Mouse (Mus musculus) brain, adult 2 months (tissue): ENCODE results near the gene Apba3.
A peak's percentile ranks its signal among the peaks of the same experiment; 100 is the strongest.

Experiments
- DNase-seq: peaks from one replicate; pipeline ENCODE4 v3.0.0; 2011; ENCODE audit warnings: low read depth, low spot score

Gene Apba3

GRCm38 (mm10) chr10:81290698-81291460, 24.1 kb downstream of the Apba3 start:
- no peak for DNase-seq

- no peak for DNase-seq
Observed at GRCm38 (mm10) chr10:81291511-81292104, 24.8 kb downstream of the Apba3 start, which contains the start of gene Tjp3. TSS of gene Tjp3 (minus strand) at chr10:81291581.

- peak; percentile 100 for DNase-seq
Observed at GRCm38 (mm10) chr10:81292554-81293333, 26.0 kb downstream of the Apba3 start, which contains the start of gene Pip5k1c. TSS of gene Pip5k1c (plus strand) at chr10:81292963.

DNA sequence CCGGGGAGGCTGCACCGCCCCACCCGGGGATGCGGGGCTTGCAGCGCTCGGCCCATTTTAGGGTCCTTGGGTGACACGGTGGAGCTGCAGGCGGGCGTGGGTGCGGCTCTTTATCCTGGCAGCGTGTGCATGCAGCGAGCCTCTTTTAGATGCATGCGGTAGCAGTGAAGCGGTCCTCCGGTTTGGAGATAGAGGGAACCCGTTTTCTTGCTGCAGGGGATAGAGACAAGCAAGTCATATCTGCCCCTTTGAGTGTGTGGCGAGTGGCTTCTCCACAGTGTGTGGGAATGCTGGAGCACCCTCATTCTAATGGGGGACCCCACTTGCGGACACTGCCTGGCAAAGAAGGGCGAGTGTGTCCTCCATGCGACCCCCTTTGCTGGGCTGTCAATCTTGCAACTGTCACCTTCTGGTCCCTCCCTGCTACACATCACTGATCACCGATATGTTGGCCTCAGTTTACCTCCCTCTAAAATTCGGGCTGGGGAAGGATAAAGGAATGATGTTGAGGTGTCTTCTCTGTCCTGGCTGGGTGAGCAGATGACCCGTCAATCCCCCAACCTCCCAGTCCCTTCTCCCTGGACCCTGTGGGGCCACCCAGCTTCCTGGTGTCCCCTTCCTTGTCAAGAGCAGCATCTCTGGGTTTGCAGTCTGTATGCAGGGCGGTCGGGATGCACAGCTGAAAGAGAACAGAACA, 26.7 kb downstream of the Apba3 start:
- no peak for DNase-seq

- DNase-seq = peak; percentile 93
Observed at GRCm38 (mm10) chr10:81294442-81294841, 27.7 kb downstream of the Apba3 start.

DNA sequence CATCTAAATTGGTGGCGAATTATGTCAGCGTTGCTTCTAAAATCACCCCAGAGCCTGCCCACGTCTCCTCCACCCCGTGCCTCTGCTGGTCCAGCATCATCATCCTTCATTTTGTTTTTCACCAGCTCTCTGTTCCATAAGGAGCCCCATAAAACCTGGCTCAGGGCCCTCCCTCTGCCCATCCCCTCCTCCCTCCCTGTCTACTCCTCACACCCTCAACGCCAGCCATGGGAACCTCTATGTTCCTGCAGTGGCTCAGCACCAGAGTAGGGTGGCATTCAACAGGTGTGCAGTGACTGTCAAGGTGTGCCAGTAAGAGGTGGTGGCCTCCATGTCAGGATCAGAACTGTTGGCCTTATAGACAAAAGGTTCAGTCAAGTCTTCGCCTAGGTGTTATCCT, 28.4 kb downstream of the Apba3 start:
- peak; percentile 75 for DNase-seq

DNA sequence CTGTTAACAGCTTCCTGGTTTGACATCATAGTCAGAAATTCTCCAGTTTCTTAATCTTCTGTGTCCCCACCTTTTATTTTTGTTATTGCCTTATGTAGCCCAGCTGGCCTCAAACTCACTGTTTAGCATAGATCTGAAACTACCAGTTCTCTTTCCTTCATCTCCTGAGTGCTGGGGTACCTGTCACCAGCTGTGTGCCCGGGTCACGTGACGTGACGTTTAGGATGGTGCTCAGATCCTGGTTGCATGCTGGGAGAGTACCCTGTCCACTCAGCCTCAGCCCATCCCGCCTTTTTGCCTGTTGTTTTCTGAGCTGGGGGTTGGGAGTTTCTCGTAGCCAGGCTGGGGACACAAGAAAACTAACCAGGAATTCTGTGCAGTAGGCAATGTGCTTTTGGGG, 30.5 kb downstream of the Apba3 start:
- no peak for DNase-seq

DNA sequence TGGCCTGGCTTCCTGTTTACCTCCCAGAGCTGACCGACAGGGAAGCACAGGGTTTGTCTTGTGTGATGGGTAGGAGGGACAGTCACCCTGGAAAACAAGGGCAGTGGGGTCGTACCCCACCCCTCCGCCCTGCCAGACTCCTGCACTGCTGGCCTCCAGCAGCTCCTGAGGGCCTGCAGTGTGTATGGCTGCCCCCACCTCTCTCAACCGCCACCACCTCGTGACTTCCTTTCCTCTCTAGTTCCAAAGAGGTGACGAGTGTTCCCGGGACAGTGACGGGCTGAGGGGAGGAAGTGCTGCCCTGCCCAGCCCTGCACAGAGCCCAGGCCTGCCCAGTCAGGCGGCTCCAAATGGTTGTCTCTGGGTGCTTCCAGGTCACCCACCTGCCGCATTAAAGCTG, 31.1 kb downstream of the Apba3 start:
- DNase-seq = no peak

DNA sequence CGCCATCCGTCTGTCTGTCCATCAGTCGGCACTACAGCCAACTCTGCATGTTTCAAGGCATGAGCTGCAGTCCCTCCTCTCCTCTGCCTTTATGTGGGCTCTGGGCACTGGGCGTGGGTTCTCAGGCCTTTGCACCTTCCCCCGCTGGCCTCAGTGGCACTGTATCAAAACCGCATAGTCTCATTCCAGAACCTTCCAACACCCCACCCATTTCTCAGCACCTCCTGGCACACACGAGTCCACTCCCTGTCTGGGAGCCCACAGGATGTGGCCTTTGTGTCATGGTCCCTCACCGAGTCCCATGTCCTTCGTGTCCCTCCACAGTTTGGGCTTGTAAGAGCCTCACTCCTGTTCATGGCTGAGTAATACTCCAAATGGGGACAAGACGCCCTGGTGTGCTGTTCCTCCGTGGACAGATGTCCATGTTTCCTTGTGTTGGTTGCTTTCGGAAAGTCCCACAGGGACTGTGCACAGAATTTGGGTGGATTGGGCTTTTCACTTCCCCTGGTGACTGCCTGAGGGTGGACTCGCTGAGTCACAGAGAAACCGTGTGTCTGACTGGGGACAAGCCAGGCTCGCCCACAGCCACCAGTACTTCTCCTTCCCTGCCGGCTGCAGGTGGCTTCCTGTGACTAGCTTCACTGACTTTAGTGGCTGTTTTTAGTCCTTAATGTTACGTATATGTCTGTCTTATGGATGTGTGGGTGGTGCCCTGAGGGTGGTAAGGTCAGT, 31.8 kb downstream of the Apba3 start:
- peak; percentile 90 for DNase-seq

DNA sequence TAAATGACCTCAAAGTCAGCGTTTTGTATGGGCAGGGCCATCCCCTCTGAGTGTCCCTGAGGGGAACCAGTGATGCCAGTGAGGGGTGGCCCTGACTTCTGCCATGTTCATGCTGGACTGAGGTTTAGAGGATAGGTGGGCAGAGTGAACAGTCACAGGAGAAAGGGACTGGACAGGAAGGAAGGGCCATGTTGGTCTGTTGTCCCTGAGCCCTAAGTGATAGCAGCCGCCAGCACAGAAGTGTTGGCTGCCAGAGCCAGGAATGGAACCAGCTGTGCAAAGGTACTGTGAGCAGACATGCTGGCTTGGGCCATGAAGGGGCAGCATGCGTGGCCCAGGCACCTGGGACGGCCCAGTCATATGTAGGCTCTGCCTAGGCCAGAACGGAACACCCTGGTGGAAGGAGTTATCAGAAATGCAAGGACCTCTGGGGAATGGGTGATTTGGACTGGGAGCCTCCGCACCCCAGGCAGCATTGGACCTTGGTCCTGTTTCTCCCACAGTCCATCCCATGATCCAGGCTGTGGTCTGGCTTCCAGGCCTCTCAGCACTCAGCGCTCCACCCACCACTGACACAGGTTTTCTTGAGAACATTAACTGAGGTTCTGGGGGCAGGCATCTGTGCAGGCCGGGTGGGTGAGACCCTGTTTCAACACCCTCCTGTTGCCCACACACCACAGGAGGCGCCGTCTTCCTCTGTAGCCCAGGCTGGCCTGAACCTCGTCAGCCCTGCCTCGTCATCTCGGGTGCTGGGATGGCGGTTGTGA, 33.0 kb downstream of the Apba3 start:
- DNase-seq = no peak

GRCm38 (mm10) chr10:81300352-81300907, 33.7 kb downstream of the Apba3 start:
- DNase-seq = no peak

DNA sequence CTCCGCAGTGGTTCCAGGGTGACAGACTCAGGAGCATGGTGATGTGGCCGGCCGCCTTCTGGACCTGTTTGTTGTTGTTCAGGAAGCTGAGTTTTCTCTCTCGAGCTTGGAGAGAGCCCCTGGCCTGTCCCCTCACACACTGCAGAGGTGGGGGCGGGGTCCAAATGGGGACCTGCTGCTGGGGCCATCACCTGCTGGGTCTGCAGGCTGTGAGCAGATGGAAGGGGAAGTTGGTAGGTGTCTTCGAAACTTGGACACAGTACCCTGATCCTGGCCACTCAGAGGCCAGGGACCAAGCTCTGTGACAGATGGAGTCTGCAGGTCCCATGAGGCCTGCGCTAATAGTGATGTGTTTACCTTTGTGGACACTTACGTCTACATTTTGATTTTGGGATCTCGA, 34.6 kb downstream of the Apba3 start:
- peak; percentile 87 for DNase-seq

- DNase-seq = no peak
Observed at GRCm38 (mm10) chr10:81302288-81302687, 35.5 kb downstream of the Apba3 start.

DNA sequence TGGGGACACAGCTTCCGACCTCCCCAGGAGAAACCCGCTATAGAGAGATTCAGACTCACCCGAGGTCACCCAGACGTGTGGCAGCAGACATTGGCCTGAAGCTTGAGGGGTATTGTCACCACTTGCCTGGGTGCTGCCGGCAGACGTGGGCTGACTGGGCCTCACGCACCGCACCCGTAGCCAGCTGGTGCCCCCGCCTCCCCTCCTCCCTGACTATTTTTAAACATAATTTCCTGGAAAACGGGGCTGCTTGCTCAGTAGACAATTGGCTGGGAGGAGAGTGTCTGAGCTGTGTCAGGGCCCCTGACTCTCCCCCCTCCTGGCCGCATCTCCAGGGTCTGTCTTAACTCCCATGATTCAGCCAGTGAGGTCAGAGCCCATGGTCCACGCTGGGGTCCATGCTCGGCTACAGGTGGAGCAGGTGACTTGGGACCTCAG, 36.0 kb downstream of the Apba3 start:
- DNase-seq = peak; percentile 88

DNA sequence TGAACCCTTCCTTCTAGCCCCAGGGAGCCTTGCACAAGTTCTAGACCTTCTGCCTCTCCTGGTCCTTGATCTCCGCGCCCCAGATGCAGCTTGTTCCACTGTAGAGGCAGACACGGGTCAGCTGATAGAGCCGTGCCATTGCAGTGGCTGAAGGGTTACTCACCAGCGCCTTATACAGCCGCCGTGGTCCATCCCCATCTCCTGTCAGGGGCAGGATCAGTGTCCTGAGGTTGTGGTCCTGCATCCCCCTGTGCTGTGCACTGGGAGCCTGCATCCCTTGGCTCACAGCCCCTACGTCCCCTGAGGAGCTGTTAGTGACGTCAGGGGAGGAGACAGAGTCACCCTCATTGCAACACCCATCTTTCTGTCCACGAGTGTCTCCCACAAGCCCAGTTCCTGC, 36.5 kb downstream of the Apba3 start:
- DNase-seq = no peak

- DNase-seq = no peak
Observed at GRCm38 (mm10) chr10:81303761-81304160, 37.0 kb downstream of the Apba3 start.

DNA sequence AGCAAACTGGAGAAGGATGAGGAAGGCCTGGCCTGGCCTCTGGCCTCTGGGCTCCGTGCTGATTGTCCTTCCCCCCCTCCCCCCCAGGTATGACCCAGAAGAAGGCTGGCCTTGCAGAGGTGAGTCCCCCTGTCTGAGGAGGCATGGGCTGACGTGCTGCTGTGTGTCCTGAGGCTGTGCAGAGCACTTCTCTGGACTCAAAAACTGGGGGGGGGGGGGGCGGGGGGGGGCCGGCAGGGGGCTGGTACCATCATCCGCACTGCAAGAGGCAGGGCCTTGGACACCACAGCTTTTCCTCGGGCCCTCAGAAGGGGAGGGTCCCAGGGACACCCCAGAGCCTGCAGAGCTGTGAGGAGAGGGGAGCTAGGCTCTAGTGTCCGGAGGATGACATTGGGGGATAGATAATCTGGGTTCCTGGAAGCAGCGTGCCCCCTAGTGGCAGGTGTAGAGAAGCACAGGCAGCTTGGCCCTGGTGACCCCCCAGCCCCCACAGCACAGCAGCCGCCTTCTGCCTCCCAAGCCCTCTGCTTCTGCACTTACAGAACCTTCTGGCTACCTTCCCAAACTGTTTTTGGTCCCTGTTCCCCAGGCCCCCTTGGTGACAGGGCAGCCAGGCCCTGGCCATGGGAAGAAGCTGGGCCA, 38.0 kb downstream of the Apba3 start:
- DNase-seq = peak; percentile 80

GRCm38 (mm10) chr10:81305663-81306062, 38.9 kb downstream of the Apba3 start:
- DNase-seq = peak; percentile 77

DNA sequence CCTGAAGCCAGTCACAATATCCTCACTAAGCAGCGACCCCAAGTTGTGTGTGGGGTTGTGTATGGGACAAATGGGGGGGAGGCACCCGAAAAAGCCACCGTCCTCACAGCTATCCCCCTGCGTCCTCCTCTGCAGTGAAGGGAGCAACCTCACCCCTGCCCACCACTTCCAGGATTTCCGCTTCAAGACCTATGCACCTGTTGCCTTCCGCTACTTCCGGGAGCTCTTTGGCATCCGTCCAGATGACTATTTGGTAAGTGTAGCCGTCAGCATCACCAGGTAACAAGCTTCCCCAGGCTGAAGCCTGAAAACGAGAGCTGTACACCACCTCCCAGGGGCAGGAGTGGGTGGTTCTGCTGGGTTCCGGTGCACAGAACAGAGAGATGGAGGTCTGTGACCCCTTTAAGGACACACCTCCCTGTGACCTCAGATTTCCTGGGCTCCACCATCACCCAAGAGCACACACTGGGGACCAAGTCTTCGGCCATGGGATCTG, 39.5 kb downstream of the Apba3 start:
- DNase-seq = no peak
